ENCODE assay signal across 10 mouse cellular contexts in the genomic region with DNA sequence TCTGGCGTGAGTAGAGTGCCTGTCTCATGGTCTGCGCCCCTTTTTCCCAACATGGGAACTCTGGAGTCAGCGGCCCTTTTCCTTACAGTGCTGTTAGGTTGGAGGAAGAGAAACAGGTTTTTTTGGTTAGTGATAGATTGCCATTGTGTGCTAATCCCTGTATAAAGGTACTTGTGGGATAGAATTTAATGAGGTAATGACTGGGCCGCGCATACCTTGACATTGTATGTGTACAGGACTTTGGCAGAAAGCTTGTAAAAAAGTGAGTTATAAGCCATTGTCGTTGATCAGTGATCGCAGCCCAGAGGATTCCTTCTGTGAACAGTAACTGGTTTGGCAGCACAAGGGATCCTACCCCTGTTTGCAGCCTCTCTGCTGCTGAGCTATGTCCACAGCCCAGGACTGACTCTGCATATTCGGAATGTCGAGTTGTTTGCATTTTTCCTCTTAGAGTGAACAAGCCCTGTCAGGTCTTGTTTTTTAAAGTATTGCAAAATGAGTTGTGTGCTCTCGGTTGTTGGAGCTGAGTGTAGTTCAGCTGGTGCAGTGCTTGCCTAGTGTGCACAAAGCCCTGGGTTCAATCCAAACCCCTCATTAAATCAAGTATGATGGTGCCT. TPM values are rescaled to one million over a fixed set of nuclear protein-coding genes. Genes with fewer than 3 reads are reported as not detected.
DNase-seq lines count a peak whose midpoint lies in the region; ATAC-seq lines count a peak whose summit lies in the region.
"Had no signal": no experiment of that assay in that cellular context is flagged by ENCODE, and none has a peak within 500 bp of the region (broad histone marks: within the 10 kb centered on the region; RNA-seq: fewer than 3 reads in every experiment).

No protein-coding gene starts in this region.

- H3K36me3 ChIP-seq in liver, embryonic 15.5 days (replicated peaks): 0 out of 2 replicates have a peak, but pooled peaks cover 3% of the 10 kb centered on the region
- no peaks in the 10 kb centered on the region for H3K36me3 ChIP-seq in liver, embryonic 11.5 days (ENCODE audit: control insufficient read depth, insufficient read depth, low read length)
- H3K36me3 ChIP-seq in intestine, embryonic 16.5 days (ENCODE audit: control insufficient read depth, insufficient read depth, low read length): 0 out of 2 replicates have a peak, but pooled peaks cover 4% of the 10 kb centered on the region
- no peaks in the 10 kb centered on the region for H3K36me3 ChIP-seq in stomach, embryonic 14.5 days (ENCODE audit: control insufficient read depth, insufficient read depth, low read length)

- DNase-seq in adrenal gland, adult 2 months: peak; percentile 14
- DNase-seq in adrenal gland, postnatal 25 days: no peak
- no peak for DNase-seq in liver, embryonic 11.5 days (ENCODE audit: low spot score)
- DNase-seq in left cerebral cortex, postnatal 25 days (ENCODE audit: low spot score in 2 of 2): no peak
- DNase-seq in thymus, postnatal 25 days: no peak
- DNase-seq: adrenal gland, adult 8-10 months; gastrocnemius, postnatal 25 days had no signal

- peaks cover 40% of the 10 kb centered on the region for H3K4me1 ChIP-seq in liver, embryonic 15.5 days (replicated peaks)
- H3K4me1 ChIP-seq in liver, embryonic 11.5 days (replicated peaks; ENCODE audit: control insufficient read depth, insufficient read depth, low read length): peaks cover 14% of the 10 kb centered on the region
- peaks cover 34% of the 10 kb centered on the region for H3K4me1 ChIP-seq in intestine, embryonic 16.5 days (ENCODE audit: control insufficient read depth, insufficient read depth, low read length)
- H3K4me1 ChIP-seq in stomach, embryonic 14.5 days (ENCODE audit: control insufficient read depth, insufficient read depth, low read length): peaks cover 20% of the 10 kb centered on the region

- intact Hi-C loops in left cerebral cortex, postnatal 25 days (cut with DNase I): loop anchor here (5.0 kb wide), 1 partner anchor 397 kb away; a partner anchor contains a TSS

- H3K9me3 ChIP-seq in liver, embryonic 15.5 days (replicated peaks): no peaks in the 10 kb centered on the region
- H3K9me3 ChIP-seq in liver, embryonic 11.5 days (ENCODE audit: control insufficient read depth, low read length): no peaks in the 10 kb centered on the region
- no peaks in the 10 kb centered on the region for H3K9me3 ChIP-seq in intestine, embryonic 16.5 days (ENCODE audit: control insufficient read depth, low read length)
- no peaks in the 10 kb centered on the region for H3K9me3 ChIP-seq in stomach, embryonic 14.5 days (ENCODE audit: control insufficient read depth, low read depth, low read length)

- H3K27ac ChIP-seq in liver, embryonic 15.5 days (replicated peaks): peak overlapping the region; percentile 45; the same call in 1 of the 2 replicates
- no peak overlapping the region for H3K27ac ChIP-seq in liver, embryonic 11.5 days (ENCODE audit: low read depth, low read length)
- peak overlapping the region; percentile 90 for H3K27ac ChIP-seq in intestine, embryonic 16.5 days (ENCODE audit: low read length)
- H3K27ac ChIP-seq in stomach, embryonic 14.5 days (ENCODE audit: low read length): peak overlapping the region; percentile 94

- ATAC-seq in liver, embryonic 15.5 days (ENCODE audit: insufficient read depth): no peak
- no peak for ATAC-seq in liver, embryonic 11.5 days (replicated peaks; ENCODE audit: low FRiP score)
- ATAC-seq in intestine, embryonic 16.5 days: peak; percentile 34
- ATAC-seq in stomach, embryonic 14.5 days (ENCODE audit: insufficient number of reproducible peaks, insufficient read depth, low FRiP score, low read depth): peak; percentile 19; the same call in 1 of the 2 replicates

- H3K4me2 ChIP-seq in liver, embryonic 15.5 days: no peak overlapping the region; the same call in 1 of the 2 replicates
- no peak overlapping the region for H3K4me2 ChIP-seq in liver, embryonic 11.5 days
- H3K4me2 ChIP-seq in intestine, embryonic 16.5 days (ENCODE audit: low read depth, low read length): peak overlapping the region; percentile 37
- H3K4me2 ChIP-seq in stomach, embryonic 14.5 days (replicated peaks; ENCODE audit: low read depth, low read length): peak overlapping the region; percentile 14

- no peaks in the 10 kb centered on the region for H3K27me3 ChIP-seq in liver, embryonic 15.5 days
- H3K27me3 ChIP-seq in liver, embryonic 11.5 days (replicated peaks; ENCODE audit: control insufficient read depth, insufficient read depth, low read length): no peaks in the 10 kb centered on the region
- H3K27me3 ChIP-seq in intestine, embryonic 16.5 days (replicated peaks; ENCODE audit: control insufficient read depth, insufficient read depth, low read length): no peaks in the 10 kb centered on the region
- no peaks in the 10 kb centered on the region for H3K27me3 ChIP-seq in stomach, embryonic 14.5 days (ENCODE audit: control insufficient read depth, insufficient read depth, low read length)

- H3K9ac ChIP-seq in liver, embryonic 15.5 days: no peak overlapping the region
- no peak overlapping the region for H3K9ac ChIP-seq in liver, embryonic 11.5 days (ENCODE audit: low read depth, low read length)
- H3K9ac ChIP-seq in intestine, embryonic 16.5 days (ENCODE audit: low read depth, low read length): peak overlapping the region; percentile 49; the same call in 1 of the 2 replicates
- no peak overlapping the region for H3K9ac ChIP-seq in stomach, embryonic 14.5 days (replicated peaks; ENCODE audit: low read depth, low read length)

- WGBS in liver, embryonic 15.5 days (ENCODE audit: insufficient replicate concordance): 63% methylated on average over 10 of the region's 10 CpGs
- WGBS in liver, embryonic 11.5 days: 72% methylated on average over 10 of the region's 10 CpGs
- WGBS in intestine, embryonic 16.5 days: 28% methylated on average over 10 of the region's 10 CpGs
- WGBS in stomach, embryonic 14.5 days: 37% methylated on average over 10 of the region's 10 CpGs

- H3K4me3 ChIP-seq in liver, embryonic 15.5 days (replicated peaks): no peak overlapping the region
- no peak overlapping the region for H3K4me3 ChIP-seq in liver, embryonic 11.5 days (ENCODE audit: low read depth, low read length)
- no peak overlapping the region; the same call in 1 of the 2 replicates for H3K4me3 ChIP-seq in intestine, embryonic 16.5 days (ENCODE audit: low read length)
- H3K4me3 ChIP-seq in stomach, embryonic 14.5 days (ENCODE audit: low read depth, low read length): no peak overlapping the region

RNA-seq across cellular contexts. Expression of a gene that starts 4.0 kb away (rescaled TPM):
- total RNA-seq in adrenal gland, adult 2 months (2021): 10 to 100 TPM; 47.5 to 47.8 TPM
- 8.4 and 8.5 TPM in 2 replicates for polyA plus RNA-seq in adrenal gland, adult 2 months (2012; rRNA removed)
- total RNA-seq in adrenal gland, postnatal 25 days (2021): 52.6 and 56.7 TPM in 2 replicates
- 5.1 and 5.4 TPM in 2 replicates for polyA plus RNA-seq in liver, embryonic 15.5 days (2015; fragmentation: Nextera tagmentation; extraction: Ambion mirVana)
- polyA plus RNA-seq in liver, embryonic 11.5 days (2014; fragmentation: Nextera tagmentation; extraction: Ambion mirVana): 20.2 and 21.3 TPM in 2 replicates
- 24.6 and 29.1 TPM in 2 replicates for polyA plus RNA-seq in intestine, embryonic 16.5 days (2015; fragmentation: Nextera tagmentation; extraction: Ambion mirVana)
- 51.0 and 51.7 TPM in 2 replicates for polyA plus RNA-seq in stomach, embryonic 14.5 days (2014; fragmentation: Nextera tagmentation; extraction: Ambion mirVana)
- total RNA-seq in left cerebral cortex, postnatal 25 days (2021): 10 to 100 TPM; 67.4 to 76.9 TPM

RNA-seq across cellular contexts. Expression of a gene that starts 30.3 kb away (rescaled TPM):
- total RNA-seq in adrenal gland, adult 2 months (2021): 10 to 100 TPM; 26.8 to 41.5 TPM
- 24.8 and 32.1 TPM in 2 replicates for polyA plus RNA-seq in adrenal gland, adult 2 months (2012; rRNA removed)
- total RNA-seq in adrenal gland, postnatal 25 days (2021): 41.1 and 44.8 TPM in 2 replicates
- polyA plus RNA-seq in liver, embryonic 15.5 days (2015; fragmentation: Nextera tagmentation; extraction: Ambion mirVana): 1.8 TPM in 2 replicates
- polyA plus RNA-seq in liver, embryonic 11.5 days (2014; fragmentation: Nextera tagmentation; extraction: Ambion mirVana): 4.3 and 5.6 TPM in 2 replicates
- polyA plus RNA-seq in intestine, embryonic 16.5 days (2015; fragmentation: Nextera tagmentation; extraction: Ambion mirVana): 4.2 and 4.5 TPM in 2 replicates
- 12.9 and 13.7 TPM in 2 replicates for polyA plus RNA-seq in stomach, embryonic 14.5 days (2014; fragmentation: Nextera tagmentation; extraction: Ambion mirVana)
- 10 to 100 TPM; 35.5 to 38.8 TPM for total RNA-seq in left cerebral cortex, postnatal 25 days (2021)

Comparison
In these comparisons a context has a peak if more than half of its experiments do, and no peak if none do; other contexts are left out.
1. ATAC-seq: peak in intestine, embryonic 16.5 days (single experiment) and stomach, embryonic 14.5 days (single experiment); none in liver, embryonic 15.5 days (single experiment) and liver, embryonic 11.5 days (single experiment).
2. H3K4me2 ChIP-seq: peak in intestine, embryonic 16.5 days (single experiment) and stomach, embryonic 14.5 days (single experiment); none in liver, embryonic 15.5 days (single experiment) and liver, embryonic 11.5 days (single experiment).